Mouse (Mus musculus) heart, embryonic 16.5 days (tissue): Measurements from ENCODE around the gene Fbxo10. TPM values are rescaled to one million over a fixed set of nuclear protein-coding genes. Genes with fewer than 3 reads are reported as not detected.
"Not testable (repeated sequence)": the region's sequence is repeated elsewhere in the genome, so short reads cannot be mapped to it uniquely, and the experiment has no call there.

Experiments
- ATAC-seq: fragments of 200-750 bp; cut with Nextera tagmentation; replicated peaks from 2 replicates; pipeline ENCODE4 v1.8.0; 2017; ENCODE audit warnings: moderate number of reproducible peaks; ENCODE audit not compliant: insufficient read depth, low FRiP score; ENCODE audit errors: extremely low read depth
- H3K27ac ChIP-seq: fragments of 300-500 bp; sonication (generic); 2 replicates; pipeline ENCODE4 v1.5.1; 2014; ENCODE audit warnings: mild to moderate bottlenecking, low read length, control low read depth, moderate library complexity
- H3K27me3 ChIP-seq: fragments of 300-500 bp; sonication (generic); 2 replicates; pipeline ENCODE4 v1.6.1; 2014; ENCODE audit warnings: low read length, mixed read lengths; ENCODE audit not compliant: control insufficient read depth, insufficient read depth
- H3K36me3 ChIP-seq: fragments of 300-500 bp; sonication (generic); 2 replicates; pipeline ENCODE4 v1.6.1; 2014; ENCODE audit not compliant: control insufficient read depth, insufficient read depth
- H3K4me1 ChIP-seq: fragments of 300-500 bp; sonication (generic); 2 replicates; pipeline ENCODE4 v1.6.1; 2014; ENCODE audit warnings: low read length, mixed read lengths; ENCODE audit not compliant: control insufficient read depth, insufficient read depth
- H3K4me2 ChIP-seq: fragments of 300-500 bp; sonication (generic); 2 replicates; pipeline ENCODE4 v1.6.1; 2014; ENCODE audit warnings: low read depth, mild to moderate bottlenecking, control low read depth, low read length
- H3K4me3 ChIP-seq: fragments of 300-500 bp; sonication (generic); 2 replicates; pipeline ENCODE4 v1.5.1; 2014; ENCODE audit warnings: mild to moderate bottlenecking, control low read depth, low read length
- H3K9ac ChIP-seq: fragments of 300-500 bp; sonication (generic); 2 replicates; pipeline ENCODE4 v1.6.1; 2014; ENCODE audit warnings: low read length, control low read depth
- H3K9me3 ChIP-seq: fragments of 300-500 bp; sonication (generic); replicated peaks from 2 replicates; pipeline ENCODE4 v1.6.1; 2016; ENCODE audit warnings: low read length; ENCODE audit not compliant: control insufficient read depth
- WGBS: fragments of 180-500 bp; shearing (Covaris S2); extraction: QIAGEN DNeasy Blood & Tissue Kit; methylation state at CpG from one replicate; pipeline ENCODE4 v1.1.7; 2014; 5-methylcytosine and 5-hydroxymethylcytosine counted together
- polyA plus RNA-seq: library from polyadenylated mRNA; unstranded; fragments of >200 nt; fragmentation: Nextera tagmentation; extraction: Ambion mirVana; gene quantifications from 2 replicates; pipeline ENCODE4 v1.2.1, GENCODE M21; 2015

Fbxo10 gene
- polyA plus RNA-seq, 1 experiment from 2014 or later: 22.5 TPM

GRCm38 (mm10) chr4:45063836-45064235 lies 20.6 kb downstream of the Fbxo10 start:
- WGBS: 89% methylated on average over 1 of the region's 1 CpGs
- ATAC-seq, H3K4me1 ChIP-seq, H3K27me3 ChIP-seq, H3K9me3 ChIP-seq, H3K4me3 ChIP-seq, H3K9ac ChIP-seq, H3K4me2 ChIP-seq, H3K27ac ChIP-seq: not testable (repeated sequence)
- H3K36me3 ChIP-seq: peaks cover 16% of the 10 kb centered on the region; the same call in 1 of the 2 replicates

GRCm38 (mm10) chr4:45055451-45055850 lies 29.0 kb downstream of the Fbxo10 start:
- Histone ChIP-seq H3K4me1 (peaks cover 13% of the 10 kb centered on the region), H3K4me2 (no peak overlapping the region), H3K9ac (no peak overlapping the region), H3K36me3 (peaks cover 26% of the 10 kb centered on the region), H3K9me3 (no peaks in the 10 kb centered on the region), H3K4me3 (no peak overlapping the region), H3K27ac (peak overlapping the region; percentile 58), H3K27me3 (no peaks in the 10 kb centered on the region)
- WGBS: 62% methylated on average over 8 of the region's 8 CpGs
- no peak for ATAC-seq

GRCm38 (mm10) chr4:45054862-45055261 lies 29.5 kb downstream of the Fbxo10 start:
- Histone ChIP-seq H3K27ac (peak overlapping the region; percentile 58), H3K27me3 (no peaks in the 10 kb centered on the region), H3K4me3 (no peak overlapping the region), H3K9ac (no peak overlapping the region), H3K9me3 (no peaks in the 10 kb centered on the region), H3K36me3 (peaks cover 29% of the 10 kb centered on the region), H3K4me1 (peaks cover 13% of the 10 kb centered on the region), H3K4me2 (no peak overlapping the region)
- WGBS: 42% methylated on average over 3 of the region's 3 CpGs
- no peak; the same call in 1 of the 2 replicates for ATAC-seq

GRCm38 (mm10) chr4:45047956-45048355 lies 36.4 kb downstream of the Fbxo10 start:
- H3K9me3 ChIP-seq: no peaks in the 10 kb centered on the region
- H3K4me2 ChIP-seq: no peak overlapping the region
- H3K27ac ChIP-seq: peak overlapping the region; percentile 94
- H3K4me1 ChIP-seq: peaks cover 23% of the 10 kb centered on the region
- peaks cover 12% of the 10 kb centered on the region for H3K36me3 ChIP-seq
- no peak overlapping the region for H3K4me3 ChIP-seq
- ATAC-seq: no peak
- H3K9ac ChIP-seq: peak overlapping the region; percentile 28
- WGBS: 78% methylated on average over 9 of the region's 9 CpGs
- H3K27me3 ChIP-seq: no peaks in the 10 kb centered on the region

GRCm38 (mm10) chr4:45047286-45047887 lies 37.0 kb downstream of the Fbxo10 start:
- peaks cover 12% of the 10 kb centered on the region for H3K36me3 ChIP-seq
- no peak for ATAC-seq
- H3K4me2 ChIP-seq: no peak overlapping the region
- peak overlapping the region; percentile 94 for H3K27ac ChIP-seq
- H3K4me1 ChIP-seq: peaks cover 23% of the 10 kb centered on the region
- H3K27me3 ChIP-seq: no peaks in the 10 kb centered on the region
- H3K9ac ChIP-seq: peak overlapping the region; percentile 28; the same call in 1 of the 2 replicates
- no peak overlapping the region for H3K4me3 ChIP-seq
- 81% methylated on average over 9 of the region's 9 CpGs for WGBS
- H3K9me3 ChIP-seq: no peaks in the 10 kb centered on the region

GRCm38 (mm10) chr4:45046679-45047078 lies 37.7 kb downstream of the Fbxo10 start:
- H3K4me2 ChIP-seq: no peak overlapping the region
- peak overlapping the region; percentile 94 for H3K27ac ChIP-seq
- H3K27me3 ChIP-seq: no peaks in the 10 kb centered on the region
- H3K36me3 ChIP-seq: peaks cover 12% of the 10 kb centered on the region
- no peak overlapping the region for H3K4me3 ChIP-seq
- H3K9me3 ChIP-seq: no peaks in the 10 kb centered on the region
- WGBS: 43% methylated on average over 5 of the region's 5 CpGs
- peak; percentile 72 for ATAC-seq
- H3K9ac ChIP-seq: 0 out of 2 replicates have a peak overlapping the region, but pooled peaks have one; percentile 18
- peaks cover 23% of the 10 kb centered on the region for H3K4me1 ChIP-seq

- no peak overlapping the region for H3K4me3 ChIP-seq
- no peak overlapping the region for H3K27ac ChIP-seq
- peaks cover 21% of the 10 kb centered on the region for H3K36me3 ChIP-seq
- H3K4me2 ChIP-seq: no peak overlapping the region
- no peak for ATAC-seq
- H3K27me3 ChIP-seq: no peaks in the 10 kb centered on the region
- peaks cover 17% of the 10 kb centered on the region for H3K4me1 ChIP-seq
- H3K9me3 ChIP-seq: no peaks in the 10 kb centered on the region
- WGBS: 81% methylated on average over 7 of the region's 7 CpGs
- H3K9ac ChIP-seq: no peak overlapping the region
Measured at GRCm38 (mm10) chr4:45040795-45041194, 43.6 kb downstream of the Fbxo10 start.

- H3K9ac ChIP-seq, H3K4me3 ChIP-seq, ATAC-seq, H3K4me2 ChIP-seq, H3K27me3 ChIP-seq, H3K27ac ChIP-seq, H3K9me3 ChIP-seq: not testable (repeated sequence)
- peaks cover 24% of the 10 kb centered on the region for H3K36me3 ChIP-seq
- peaks cover 23% of the 10 kb centered on the region for H3K4me1 ChIP-seq
- WGBS: 92% methylated on average over 7 of the region's 7 CpGs
Measured at GRCm38 (mm10) chr4:45039546-45039945, 44.9 kb downstream of the Fbxo10 start.

GRCm38 (mm10) chr4:45038879-45039278 lies 45.5 kb downstream of the Fbxo10 start:
- H3K27me3 ChIP-seq, ATAC-seq, H3K9me3 ChIP-seq, H3K4me3 ChIP-seq, H3K4me2 ChIP-seq: not testable (repeated sequence)
- peaks cover 28% of the 10 kb centered on the region for H3K36me3 ChIP-seq
- peak overlapping the region; percentile 31; the same call in 1 of the 2 replicates for H3K9ac ChIP-seq
- H3K27ac ChIP-seq: peak overlapping the region; percentile 99
- WGBS: 43% methylated on average over 8 of the region's 8 CpGs
- peaks cover 23% of the 10 kb centered on the region for H3K4me1 ChIP-seq
